Mouse (Mus musculus) frontal cortex, postnatal 14 days (tissue): ENCODE measurements around the gene Doxl2.
"Not testable (repeated sequence)": the region's sequence is repeated elsewhere in the genome, so short reads cannot be mapped to it uniquely, and the experiment has no call there.

Source experiments
- DNase-seq, 2 experiments: peaks; one replicate each; pipeline ENCODE4 v3.0.0; 2022; ENCODE audit warnings: low spot score in 2 of 2

Gene Doxl2

DNA sequence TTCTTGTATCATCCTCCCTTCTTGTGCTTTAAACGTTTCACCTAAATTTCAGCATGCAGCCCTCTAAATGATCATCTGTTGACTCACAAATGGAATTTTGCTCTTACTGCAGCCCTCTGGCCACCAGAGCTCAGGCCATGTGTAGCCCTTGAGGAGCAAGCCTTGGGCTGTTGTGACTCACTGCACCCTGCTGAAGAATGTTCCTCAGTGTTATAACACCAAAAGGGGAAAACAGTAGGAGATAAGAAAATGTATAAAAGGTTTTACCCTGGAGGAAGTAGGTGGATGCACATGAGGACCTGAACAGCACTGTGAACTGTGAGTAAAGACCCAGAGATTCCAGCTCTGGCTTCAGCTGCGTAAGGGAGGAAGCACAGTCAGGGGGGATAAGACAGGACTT lies at the start of gene Doxl2:
Gene Doxl2 (plus strand): TSS at position 301 of the 400 bp plus-strand sequence.
- no peak for DNase-seq

DNA sequence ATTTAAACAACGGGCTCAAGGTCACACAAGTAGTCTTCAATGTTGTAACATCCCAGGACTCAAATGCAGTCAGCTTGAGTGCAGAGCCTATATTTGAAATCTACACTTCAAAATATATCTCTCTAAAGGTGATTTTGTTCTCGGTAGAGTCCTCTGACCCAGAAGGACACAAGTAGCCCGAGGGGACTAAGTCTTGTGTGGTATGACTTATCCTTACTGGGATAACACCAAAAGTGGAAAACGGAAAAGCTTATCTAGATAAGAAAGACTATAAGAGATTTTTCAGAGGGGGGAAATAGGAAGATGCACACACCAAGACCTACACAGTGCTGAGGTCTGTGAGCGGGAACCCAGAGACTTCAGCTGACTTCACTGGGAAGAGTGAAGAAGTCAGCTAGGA lies 45.2 kb upstream of the Doxl2 start, which contains the start of gene 1600015I10Rik:
Gene 1600015I10Rik (plus strand): TSS at position 301 of the 400 bp plus-strand sequence.
- no peak for DNase-seq

DNA sequence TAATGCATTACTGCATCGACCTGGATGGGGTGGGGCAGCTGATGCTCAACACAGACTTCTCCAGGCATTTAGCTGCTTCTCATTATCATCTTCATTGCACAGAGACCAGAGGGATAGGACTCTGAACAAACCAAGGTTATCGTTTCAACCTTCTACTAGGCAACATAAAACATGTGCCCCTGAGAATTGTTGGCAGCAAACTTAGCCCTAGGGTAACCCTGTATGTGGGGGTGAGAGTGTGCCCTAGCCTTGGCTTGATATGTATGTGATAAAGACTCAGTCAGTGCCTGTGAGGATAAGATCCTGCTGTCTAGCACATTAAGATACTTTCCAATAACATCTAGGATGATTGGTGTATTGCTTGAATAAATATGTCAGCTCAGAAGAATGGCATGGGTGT lies 25.2 kb upstream of the Doxl2 start:
- DNase-seq = no peak

DNA sequence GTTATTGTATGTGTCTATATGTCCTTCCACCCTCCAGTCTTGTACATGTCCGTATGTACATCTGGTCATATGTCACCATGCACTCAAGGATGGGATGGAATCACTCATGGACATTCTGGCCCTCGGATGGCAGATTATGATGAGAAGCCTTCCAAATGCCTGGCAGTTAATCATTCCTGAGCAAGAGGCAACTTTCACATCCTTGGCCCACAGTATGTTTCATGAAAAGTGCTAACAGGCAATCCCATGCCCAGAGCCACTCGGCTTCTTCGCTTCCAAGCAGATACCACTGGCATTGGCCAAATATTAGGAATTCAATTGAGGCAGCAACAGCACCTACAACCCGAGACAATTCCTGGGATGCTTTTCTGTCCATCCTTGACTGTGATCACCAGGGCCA lies 24.1 kb upstream of the Doxl2 start:
- DNase-seq = no peak

DNA sequence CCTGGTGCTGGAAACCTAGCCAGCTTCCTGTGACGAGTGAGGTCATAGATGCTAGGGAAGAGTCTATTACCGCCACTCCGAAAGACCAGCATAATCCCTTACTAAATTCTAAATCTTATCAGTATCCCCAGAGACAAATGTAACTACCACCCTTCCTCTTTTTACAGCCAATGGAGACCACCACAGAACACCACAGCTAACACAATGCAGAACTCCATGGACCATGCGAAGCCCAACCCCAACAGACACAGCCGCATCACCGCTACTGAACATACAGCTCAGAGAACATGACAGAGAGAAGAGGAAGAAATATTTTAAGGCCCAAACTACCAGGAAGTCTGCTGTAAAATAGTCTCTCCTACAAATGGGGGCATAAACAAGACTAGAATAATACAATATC lies 23.1 kb upstream of the Doxl2 start:
- no peak for DNase-seq

DNA sequence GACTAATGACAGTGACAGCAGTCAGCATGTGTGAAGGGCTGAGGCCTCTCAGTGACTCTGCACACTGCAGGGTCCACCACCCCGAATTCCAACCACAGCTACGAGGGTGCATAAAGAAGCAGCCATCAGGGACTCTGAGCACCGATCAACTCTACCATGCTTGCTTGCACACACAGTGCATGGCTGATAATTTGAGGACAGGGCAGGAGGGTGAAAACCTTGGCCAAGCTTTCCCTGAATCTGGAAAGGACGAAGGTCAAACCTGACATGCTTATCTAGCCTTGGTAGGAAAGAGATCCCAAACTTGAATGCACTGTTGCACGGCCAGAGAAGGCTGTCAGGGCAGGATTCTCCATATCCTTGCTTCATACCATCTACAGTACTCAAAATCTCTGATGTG lies 21.5 kb upstream of the Doxl2 start:
- no peak for DNase-seq

DNA sequence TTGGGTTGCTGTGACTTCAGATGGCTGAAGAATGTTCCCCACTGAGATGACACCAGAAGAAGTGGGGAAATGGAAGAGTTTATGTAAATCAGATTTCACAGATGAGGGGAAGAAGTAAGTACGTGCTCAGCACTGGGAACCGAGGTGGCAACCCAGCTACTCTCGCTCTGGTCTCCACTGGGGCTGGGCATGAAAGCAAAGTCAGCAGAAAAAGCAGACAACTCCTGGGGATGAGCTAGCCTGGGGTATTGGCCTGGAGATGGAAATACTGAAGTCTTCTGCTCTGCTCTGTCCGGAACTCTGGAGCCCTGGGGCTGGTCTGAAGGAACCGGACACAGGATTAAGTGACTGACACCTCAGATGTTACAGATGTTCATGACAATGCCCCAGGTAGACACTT lies 20.6 kb upstream of the Doxl2 start:
- DNase-seq = no peak

DNA sequence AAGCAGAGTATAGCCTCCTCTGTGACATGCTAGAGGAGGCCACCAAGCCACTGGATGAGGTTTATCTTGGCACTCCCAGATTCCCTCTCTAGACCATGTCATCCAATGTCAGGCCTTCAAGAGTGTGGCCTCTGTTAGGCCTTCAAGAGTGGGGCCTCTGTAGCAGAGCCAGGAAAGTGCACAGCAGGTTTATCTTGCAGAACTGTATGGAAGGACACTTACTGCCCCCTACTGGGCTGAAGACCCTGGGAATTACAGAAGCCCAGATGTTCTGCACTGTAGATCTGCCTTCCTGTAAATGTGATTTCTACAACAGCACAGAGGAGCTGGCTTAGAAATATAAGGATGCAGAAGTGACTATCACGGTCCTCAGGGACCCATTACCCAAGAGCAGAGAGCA lies 19.8 kb upstream of the Doxl2 start:
- peak; percentile 12 to 53 for DNase-seq

DNA sequence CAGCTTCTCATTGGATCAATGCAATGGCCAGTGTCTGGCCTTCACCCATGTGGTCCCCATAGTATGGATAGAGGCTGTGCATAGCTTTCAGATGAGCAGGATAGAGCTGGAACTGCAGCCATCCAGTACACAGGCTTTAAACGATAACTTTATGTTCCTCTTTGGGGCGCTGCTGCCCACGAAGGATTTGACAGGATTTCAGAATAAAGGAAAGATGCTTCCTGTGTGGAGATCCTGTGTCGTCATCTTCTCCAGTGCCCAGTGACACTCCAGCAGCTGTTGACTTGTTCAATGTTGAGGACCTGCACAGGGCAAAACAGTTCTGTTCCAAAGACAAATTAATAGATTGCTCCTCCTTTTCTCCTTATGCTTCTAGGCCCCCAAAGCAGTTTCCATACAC lies 18.0 kb upstream of the Doxl2 start:
- DNase-seq = no peak

DNA sequence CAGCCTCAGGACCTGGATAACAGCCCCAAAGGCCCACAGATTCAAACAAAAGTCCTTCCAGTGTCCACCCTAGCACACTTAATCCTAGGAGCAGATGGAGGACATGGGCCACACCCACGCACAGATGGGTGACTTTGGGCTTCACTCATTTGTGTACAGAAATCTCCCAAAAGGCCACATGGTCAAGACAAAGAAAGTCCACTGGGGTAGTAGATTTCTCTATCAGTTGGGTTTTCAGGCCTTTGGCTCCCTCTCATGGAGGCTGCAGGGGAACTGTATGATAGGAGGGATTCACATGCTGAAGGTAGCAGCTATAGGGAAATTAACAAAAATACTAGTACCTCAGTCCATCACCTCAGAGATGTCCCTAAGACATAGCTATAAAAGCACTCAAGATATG lies 16.7 kb upstream of the Doxl2 start:
- peak in 1 of 2 experiments; percentile 10 for DNase-seq

DNA sequence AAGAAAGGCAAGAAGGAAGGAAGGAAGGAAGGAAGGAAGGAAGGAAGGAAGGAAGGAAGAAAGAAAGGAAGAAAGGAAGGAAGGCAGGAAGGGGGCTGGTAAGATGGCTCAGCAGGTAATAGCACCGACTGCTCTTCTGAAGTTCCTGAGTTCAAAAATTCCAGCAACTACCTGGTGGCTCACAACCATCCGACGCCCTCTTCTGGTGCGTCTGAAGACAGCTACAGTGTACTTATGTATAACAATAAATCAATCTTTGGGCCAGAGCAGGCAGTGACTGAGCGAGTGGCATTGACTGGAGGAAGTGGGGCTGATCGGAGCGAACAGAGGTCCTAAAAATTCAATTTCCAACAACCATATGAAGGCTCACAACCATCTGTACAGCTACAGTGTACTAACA lies 15.6 kb upstream of the Doxl2 start:
- not testable (repeated sequence) for DNase-seq

DNA sequence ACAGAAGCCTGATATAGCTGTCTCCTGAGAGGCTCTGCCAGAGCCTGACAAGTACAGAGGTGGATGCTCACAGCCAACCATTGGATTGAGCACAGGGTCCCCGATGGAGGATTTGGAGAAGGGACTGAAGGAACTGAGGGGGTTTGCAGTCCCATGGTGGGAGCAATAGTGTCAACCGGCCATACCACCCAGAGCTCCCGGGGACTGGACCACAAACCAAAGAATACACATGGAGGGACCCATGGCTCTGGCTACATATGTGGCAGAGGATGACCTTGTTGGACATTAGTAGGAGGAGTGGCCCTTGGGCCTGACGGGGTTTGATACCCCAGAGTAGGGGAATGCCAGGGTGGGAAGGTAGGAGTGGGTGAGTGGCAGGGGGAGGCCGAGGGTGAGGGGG lies 8.1 kb upstream of the Doxl2 start:
- not testable (repeated sequence) for DNase-seq

DNA sequence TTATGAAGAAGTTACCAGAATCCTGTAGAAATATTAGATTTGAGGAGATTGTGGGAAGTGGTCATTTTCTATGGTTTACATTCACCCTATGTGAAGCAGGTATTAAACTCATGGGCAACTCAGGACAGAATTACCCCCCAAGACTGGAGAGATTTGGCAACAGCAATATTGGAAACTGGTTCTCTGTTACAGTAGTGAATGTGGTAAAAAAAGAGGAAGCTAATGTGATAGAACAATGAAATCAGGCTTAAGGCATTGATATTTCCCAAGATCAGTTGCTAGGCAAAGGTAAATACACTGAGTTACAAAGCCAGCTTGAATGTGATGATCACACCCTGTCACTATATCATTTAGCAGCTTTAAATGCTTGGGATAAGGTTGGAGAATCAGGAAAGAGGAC lies 6.9 kb upstream of the Doxl2 start:
- no peak for DNase-seq

DNA sequence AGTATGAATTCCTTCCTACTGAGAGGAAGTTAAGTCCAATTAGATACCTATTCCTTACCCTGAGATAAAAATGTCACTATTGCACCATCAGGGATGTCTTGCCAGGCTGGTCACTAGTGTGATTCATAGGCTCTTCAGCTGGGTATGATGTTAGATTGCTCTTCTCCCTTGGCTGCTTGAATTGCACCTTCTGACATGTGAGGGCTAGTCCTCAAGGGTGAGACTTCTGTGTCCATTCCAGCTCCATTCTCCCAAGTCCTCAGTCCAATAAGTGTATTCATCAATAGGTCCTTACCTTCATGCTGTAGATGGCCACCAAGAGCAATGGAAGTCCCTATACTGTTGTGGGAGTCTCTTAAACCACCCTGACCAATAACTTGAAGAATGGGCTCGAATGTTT lies 4.9 kb downstream of the Doxl2 start:
- DNase-seq = no peak

DNA sequence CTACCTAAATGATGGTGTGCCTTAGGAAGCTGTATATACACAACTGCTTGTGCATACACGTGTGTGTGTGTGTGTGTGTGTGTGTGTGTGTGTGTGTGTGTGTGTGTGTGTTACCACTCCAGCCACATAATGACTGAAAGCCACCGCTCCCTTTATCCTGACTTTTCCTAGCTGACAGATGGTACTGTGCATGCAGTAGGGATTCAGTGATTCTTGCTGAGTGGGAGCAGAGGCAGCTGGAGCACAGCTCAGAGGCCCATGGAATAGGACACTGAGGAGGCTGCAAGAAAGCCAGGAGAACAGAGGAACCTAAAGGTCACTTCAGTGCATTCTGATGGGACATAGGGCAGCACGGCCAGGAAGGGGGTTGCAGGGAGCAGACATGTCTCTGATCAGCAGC lies 7.5 kb downstream of the Doxl2 start:
- no peak for DNase-seq

DNA sequence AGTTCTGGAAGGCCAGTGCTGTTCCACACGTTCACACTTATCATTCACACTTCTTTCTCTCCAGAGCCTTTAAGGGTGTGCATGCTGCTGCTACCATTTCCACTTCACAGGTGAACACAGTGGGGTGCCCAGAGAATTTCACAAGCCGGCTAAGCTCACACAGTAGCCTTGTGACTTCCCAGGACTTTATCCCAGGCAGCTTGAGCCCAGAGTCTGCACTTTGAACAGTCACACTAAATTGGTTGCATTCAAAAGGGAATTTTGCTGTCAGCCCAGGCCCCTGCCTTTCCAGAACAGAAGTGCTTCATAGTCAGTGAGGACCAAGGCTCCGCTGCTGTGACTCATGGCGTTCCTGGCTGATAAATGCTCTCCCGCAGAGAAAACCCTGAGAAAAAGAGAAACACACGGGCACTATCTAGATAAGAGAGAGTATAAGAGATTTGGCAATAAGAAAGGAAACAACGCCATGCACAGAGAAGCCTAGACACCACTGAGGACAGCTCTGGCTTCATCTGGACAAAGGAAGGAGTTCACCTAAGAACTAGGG lies 11.8 kb downstream of the Doxl2 start, which contains the start of gene Svs1:
Gene Svs1 (plus strand): TSS at position 418 of the 547 bp plus-strand sequence.
- DNase-seq = no peak

DNA sequence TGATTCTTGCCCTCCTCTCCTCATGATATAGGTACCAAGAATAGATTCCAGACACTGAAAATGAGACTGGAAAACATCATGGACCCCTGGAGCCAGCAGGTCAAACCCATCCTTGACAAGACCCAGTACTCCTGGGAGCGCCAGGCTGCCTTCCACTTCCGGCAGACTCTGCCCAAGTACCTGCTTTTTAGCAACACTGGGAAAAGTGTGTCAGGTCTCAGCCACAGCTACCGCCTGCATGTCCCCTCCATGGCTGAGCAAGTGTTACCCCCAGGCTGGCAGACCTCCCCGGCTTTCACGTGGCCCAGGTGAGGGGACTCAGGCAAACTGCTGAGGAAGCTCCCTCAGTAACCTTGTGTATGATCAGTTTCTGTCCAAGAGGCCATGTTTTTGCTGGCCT lies 15.2 kb downstream of the Doxl2 start:
- no peak for DNase-seq

DNA sequence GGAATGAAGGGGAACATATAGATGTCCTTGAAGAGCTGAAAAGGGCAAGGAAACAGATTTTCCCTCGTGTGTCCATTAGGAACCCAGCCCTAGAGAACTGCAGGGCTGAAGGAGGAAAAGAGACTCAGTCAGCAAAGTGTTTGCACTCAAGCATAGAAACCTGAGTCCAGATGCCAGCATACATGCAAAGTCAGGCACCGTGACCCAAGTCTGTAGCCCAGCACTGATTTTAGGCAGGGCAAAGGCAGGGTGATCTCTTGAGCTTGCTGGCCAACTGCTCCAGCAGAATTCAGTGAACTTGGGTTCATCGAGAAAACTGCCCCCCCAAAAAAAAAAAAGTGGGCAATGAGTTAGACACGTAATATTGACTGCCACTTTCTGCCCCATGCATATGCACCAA lies 17.2 kb downstream of the Doxl2 start:
- DNase-seq = no peak

DNA sequence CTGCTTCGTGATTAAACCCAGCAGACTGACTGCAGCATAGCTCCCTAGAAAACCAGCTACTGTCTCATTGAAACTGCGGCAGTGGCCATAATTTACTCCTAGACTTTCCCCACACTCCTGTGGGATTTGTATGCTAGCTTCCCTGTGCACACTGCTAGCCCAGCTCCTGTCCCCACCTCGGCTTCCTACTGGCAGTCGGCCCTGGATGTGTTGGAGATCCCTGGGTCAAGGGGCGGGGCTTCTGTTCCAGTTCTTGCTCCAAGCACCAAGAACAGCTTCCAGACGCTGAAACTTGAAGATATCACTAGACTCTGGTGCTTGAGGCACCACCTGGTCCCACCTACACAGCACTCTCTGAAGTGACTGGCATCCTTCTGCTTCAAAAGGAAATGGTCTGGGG lies 23.4 kb downstream of the Doxl2 start:
- DNase-seq = no peak

DNA sequence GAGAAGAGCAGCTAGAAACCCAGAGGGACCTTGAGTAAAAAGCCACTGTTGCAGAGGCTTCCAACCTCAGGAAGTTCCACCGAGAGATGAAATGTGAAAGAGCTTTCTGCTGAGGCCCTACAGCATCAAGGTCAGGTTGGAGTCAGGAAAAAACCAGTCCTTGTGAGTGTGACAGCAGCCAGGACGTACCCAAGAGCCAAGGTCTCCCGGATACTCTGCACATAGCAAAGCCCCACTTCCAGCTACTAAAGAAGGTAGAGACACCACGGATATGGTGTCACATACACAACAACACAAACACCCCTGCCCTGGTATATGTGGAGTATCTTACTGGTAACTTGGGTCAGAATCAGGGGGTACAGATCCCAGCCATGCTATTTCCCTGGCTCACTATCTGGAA lies 24.0 kb downstream of the Doxl2 start:
- DNase-seq = no peak

DNA sequence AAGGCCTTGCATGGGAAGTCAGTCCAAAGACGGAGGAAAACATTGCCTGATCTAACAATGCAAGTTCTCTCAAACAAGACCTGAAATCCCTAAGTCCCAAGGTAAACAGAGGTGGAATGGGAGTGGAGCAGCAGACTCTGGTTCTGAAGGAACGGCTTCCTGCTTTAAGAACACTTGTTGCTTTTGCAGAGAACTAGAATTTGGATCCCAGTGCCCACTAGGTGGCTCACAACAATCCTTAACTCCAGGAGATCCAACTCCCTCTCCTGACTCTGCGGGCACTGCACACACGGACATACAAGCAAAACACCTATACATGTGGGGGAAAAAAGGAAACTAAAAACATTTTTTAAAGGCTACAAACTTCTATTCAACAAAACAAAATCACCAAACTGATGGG lies 28.6 kb downstream of the Doxl2 start:
- no peak for DNase-seq

DNA sequence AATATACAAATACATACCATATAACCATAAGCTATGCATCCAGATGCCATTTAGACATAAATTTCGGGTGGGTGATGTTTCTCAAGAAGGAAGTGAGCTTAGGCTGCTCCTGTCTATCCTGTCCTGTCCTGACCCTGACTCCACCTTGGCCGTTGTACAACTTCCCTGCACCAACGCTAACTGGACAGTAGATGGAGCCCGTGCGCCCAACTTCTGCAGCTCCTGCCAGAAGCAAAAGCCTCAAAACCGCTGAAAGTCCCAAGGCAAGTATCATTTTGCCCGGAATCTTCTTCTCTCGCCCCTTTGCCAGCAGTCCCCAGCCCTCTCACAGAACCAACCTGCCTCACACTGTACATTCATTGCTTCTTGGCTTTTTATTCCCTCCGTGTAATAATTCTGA lies 33.2 kb downstream of the Doxl2 start:
- peak; percentile 13 to 52 for DNase-seq

DNA sequence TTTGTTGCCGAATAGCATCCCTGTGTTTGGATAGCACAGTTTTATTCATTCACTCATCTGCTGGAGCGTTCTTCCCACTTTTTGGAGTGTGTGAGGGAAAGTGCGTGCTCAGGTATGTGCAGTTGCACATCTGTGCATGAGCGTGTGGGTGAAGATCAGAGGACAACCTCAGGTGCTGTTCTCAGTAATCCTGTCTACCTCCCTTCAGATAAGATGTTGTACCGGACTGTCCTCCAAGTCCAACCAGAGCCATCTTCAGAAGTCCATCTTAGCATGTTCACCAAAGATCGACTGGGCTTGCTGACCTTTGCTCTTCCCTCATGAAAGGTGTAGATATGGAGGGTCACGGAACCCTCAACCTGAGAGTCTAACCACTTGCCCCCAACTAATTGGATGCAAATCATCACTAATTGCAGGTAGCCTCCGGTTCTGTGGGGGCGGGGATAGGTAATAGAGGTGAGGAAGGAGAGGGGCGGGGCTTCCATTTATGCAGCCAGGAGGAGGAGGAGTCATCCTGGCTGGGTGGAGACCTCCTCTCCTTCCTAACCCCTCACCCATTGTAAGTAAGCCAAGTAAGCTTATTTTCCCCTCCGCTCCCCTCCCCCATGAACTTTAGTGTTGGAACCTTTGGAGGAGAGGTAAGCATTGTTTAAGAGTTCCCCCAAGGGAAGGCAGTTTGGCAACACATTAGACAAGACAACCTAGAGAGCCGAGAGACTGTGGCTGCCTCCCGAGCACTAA lies 33.8 kb downstream of the Doxl2 start:
- DNase-seq = no peak

DNA sequence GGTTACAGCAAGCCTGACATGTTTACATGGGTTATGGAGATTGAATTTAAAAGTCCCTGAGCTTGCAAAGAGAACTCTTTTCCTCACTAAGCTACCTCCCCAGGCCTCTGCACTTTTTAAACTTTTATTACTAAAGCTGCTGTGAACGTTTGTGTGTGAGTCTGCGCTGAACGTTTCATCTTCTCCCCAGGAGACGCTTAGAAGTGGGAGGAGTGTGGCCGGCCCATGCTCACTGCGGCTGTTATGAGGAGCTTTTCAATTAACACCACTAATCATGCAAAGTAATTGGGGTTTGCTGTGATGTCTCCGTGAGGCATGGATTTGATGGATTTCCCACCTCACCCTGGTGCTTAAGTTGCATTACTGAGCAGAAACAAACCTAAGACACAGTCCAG lies 34.4 kb downstream of the Doxl2 start:
- DNase-seq = no peak
